Mouse (Mus musculus): ENCODE measurements around the gene Snap47. TPM values are rescaled to one million over a fixed set of nuclear protein-coding genes. Genes with fewer than 3 reads are reported as not detected.

Snap47 gene
- polyA plus RNA-seq, 1 experiment from 2014 or later = 157 TPM

DNA sequence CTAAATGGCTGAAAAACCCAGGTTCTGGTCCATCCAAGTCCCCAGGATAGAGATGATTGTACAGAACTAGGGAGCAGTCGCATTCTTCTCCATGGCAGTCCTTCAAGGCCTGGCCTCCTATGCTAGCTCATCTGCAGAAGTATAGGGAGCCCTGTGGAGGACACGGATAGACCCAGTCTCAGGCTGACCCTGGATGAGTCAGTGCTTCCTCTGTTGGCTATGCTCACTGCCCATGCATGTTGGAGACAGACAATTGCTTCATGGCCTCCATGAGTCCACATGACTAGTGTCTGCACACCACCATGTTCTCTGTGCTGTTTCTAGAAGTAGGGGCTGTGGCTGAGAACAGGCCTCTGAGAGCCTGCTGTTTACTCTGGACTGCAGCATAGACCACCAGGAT, 5.4 kb upstream of the Snap47 start:
- no peak overlapping the region for H3K4me3 ChIP-seq
- ATAC-seq (ENCODE audit: insufficient number of reproducible peaks, insufficient read depth, low FRiP score, low TSS enrichment) = no peak
- no peak overlapping the region for H3K9ac ChIP-seq
- H3K27ac ChIP-seq = no peak overlapping the region
- H3K4me1 ChIP-seq = peaks cover 8% of the 10 kb centered on the region
- 86% methylated on average over 2 of the region's 2 CpGs for WGBS
- H3K27me3 ChIP-seq = no peaks in the 10 kb centered on the region
- peaks cover 65% of the 10 kb centered on the region for H3K36me3 ChIP-seq
- H3K9me3 ChIP-seq = no peaks in the 10 kb centered on the region
- no peak overlapping the region for H3K4me2 ChIP-seq (replicated peaks)

DNA sequence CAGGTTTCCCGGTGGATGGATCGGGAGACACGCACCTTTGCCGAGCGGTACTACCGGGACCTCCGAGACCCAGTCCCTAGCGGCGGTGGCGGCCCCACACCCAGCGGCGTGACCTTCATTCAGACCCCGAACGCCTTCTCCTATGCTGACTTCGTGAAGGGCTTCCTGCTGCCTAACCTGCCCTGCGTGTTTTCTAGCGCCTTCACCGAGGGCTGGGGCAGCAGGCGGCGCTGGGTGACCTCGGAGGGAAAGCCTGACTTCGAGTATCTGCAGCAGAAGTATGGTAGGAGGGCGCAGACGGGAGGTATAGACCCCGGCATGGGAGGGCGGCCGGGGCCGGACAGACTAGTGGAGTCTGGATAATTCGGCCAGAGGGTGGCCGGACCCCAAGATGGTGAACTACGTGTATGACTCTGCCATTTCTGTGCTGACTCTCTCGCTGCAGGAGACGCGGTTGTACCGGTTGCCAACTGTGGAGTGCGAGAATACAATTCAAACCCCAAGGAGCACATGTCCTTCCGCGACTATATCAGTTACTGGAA, 685 bp downstream of the Snap47 start:
- peak overlapping the region; percentile 90 for H3K4me3 ChIP-seq
- H3K27me3 ChIP-seq = no peaks in the 10 kb centered on the region
- peak overlapping the region; percentile 82 for H3K9ac ChIP-seq
- H3K4me1 ChIP-seq = peaks cover 25% of the 10 kb centered on the region
- peak overlapping the region; percentile 83 for H3K27ac ChIP-seq
- no peaks in the 10 kb centered on the region for H3K9me3 ChIP-seq
- ATAC-seq (ENCODE audit: insufficient number of reproducible peaks, insufficient read depth, low FRiP score, low TSS enrichment) = peak; percentile 45; the same call in 1 of the 2 replicates
- peak overlapping the region; percentile 91 for H3K4me2 ChIP-seq (replicated peaks)
- under 1% methylated on average over 38 of the region's 38 CpGs for WGBS
- peaks cover 35% of the 10 kb centered on the region for H3K36me3 ChIP-seq

DNA sequence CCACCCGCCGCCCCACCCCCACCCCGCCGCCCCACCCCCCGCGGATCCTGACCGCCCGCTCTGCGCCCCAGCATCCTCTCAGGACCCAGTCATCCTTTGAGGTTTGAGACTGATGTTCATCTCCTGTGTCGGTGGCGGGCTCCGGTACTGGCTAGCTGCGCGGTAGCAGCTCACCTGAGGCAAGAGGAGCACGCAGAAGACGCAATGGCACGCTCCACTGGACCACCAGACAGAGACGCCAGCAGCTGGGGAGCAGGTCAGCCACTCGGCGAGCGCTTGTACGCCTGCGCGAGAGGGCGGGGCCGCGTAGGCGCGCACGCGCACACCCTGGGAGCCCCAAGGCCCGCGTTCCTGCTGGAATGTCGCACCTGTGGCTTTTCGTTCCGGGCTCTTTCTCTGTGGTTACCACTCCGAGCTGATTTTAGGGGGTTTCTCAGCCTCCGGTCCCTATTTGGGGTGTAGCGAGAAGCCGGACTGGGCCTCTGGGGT, 1.2 kb downstream of the Snap47 start, which contains the start of gene Jmjd4:
Jmjd4 (plus strand) TSS at position 305 of the 489 bp plus-strand sequence.
- Histone ChIP-seq H3K9me3 (no peaks in the 10 kb centered on the region), H3K4me2 (replicated peaks) (peak within 1 kb of the TSS; percentile 91), H3K9ac (peak within 1 kb of the TSS; percentile 82), H3K4me3 (peak within 1 kb of the TSS; percentile 90), H3K36me3 (peaks cover 35% of the 10 kb centered on the region), H3K4me1 (peaks cover 25% of the 10 kb centered on the region), H3K27me3 (no peaks in the 10 kb centered on the region), H3K27ac (peak within 1 kb of the TSS; percentile 83)
- ATAC-seq (ENCODE audit: insufficient number of reproducible peaks, insufficient read depth, low FRiP score, low TSS enrichment) = peak; percentile 91
- WGBS = under 1% methylated on average over 40 of the region's 40 CpGs

DNA sequence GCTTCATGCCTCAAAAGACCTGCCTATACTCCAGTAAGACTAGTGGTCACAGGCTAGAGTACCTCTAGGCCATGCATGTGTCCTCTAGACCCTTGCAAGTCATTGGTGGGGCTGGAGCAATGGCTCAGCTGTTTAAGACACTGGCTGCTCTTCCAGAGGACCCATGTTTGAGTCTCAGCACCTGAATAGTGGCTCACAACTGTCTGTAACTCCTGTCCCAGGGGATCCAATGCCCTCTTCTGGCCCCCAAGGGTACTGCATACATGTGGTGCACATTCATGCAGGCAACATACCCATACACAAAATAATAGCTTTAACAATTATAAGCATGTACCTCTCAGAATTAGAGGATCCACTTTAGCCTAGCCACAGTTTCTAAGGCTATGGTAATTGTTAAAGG, 7.9 kb downstream of the Snap47 start:
- H3K27me3 ChIP-seq = no peaks in the 10 kb centered on the region
- no peaks in the 10 kb centered on the region for H3K9me3 ChIP-seq
- no peak overlapping the region for H3K4me2 ChIP-seq (replicated peaks)
- H3K27ac ChIP-seq = no peak overlapping the region
- ATAC-seq (ENCODE audit: insufficient number of reproducible peaks, insufficient read depth, low FRiP score, low TSS enrichment) = no peak
- H3K9ac ChIP-seq = no peak overlapping the region
- H3K4me1 ChIP-seq = 0 out of 2 replicates have a peak, but pooled peaks cover under 1% of the 10 kb centered on the region
- H3K36me3 ChIP-seq = peaks cover 20% of the 10 kb centered on the region
- no peak overlapping the region for H3K4me3 ChIP-seq

DNA sequence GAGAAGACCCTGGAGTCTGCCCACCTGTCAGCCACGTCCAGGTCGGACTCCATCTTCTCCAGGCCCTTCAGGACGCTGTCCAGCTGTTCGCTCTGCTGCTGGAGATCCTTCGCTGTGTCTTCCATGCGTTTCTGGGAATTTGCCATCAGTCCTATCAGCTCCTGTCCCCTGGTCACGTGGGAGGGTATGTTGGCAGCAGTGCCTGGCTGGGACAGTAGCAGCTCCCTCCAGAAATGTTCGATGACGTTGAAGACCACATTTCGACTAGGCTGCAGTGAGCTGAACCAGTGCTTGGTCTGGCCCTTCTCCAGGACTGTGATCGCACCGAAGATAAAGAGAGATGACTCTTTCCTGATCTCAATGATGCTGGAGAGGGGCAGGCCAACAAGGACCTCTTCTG, 13.0 kb downstream of the Snap47 start:
- H3K4me2 ChIP-seq (replicated peaks) = no peak overlapping the region
- peaks cover 8% of the 10 kb centered on the region; the same call in 1 of the 2 replicates for H3K9me3 ChIP-seq
- ATAC-seq (ENCODE audit: insufficient number of reproducible peaks, insufficient read depth, low FRiP score, low TSS enrichment) = no peak
- H3K27ac ChIP-seq = no peak overlapping the region
- 92% methylated on average over 12 of the region's 12 CpGs for WGBS
- H3K9ac ChIP-seq = no peak overlapping the region
- peaks cover 43% of the 10 kb centered on the region for H3K36me3 ChIP-seq
- no peak overlapping the region for H3K4me3 ChIP-seq
- no peaks in the 10 kb centered on the region for H3K27me3 ChIP-seq
- no peaks in the 10 kb centered on the region for H3K4me1 ChIP-seq

DNA sequence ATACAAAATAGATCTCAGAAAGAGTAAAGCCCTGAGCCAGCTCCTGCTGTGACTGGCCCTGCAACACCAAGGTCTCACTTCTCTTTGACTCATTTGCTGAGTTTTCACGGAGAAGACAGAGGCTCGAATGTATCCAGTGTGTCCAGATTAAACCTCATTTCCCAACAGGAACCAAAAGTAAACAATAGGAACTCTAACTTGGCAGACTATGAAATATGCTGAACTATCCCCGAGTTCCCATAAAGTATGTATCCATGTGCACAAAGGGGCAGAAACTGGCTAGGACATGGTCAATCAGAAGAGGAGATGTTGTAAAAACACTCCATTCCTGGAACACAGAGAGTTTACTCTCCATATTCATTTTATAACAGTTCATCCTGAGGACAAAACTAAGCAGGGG, 18.7 kb downstream of the Snap47 start:
- no peak for ATAC-seq (ENCODE audit: insufficient number of reproducible peaks, insufficient read depth, low FRiP score, low TSS enrichment)

DNA sequence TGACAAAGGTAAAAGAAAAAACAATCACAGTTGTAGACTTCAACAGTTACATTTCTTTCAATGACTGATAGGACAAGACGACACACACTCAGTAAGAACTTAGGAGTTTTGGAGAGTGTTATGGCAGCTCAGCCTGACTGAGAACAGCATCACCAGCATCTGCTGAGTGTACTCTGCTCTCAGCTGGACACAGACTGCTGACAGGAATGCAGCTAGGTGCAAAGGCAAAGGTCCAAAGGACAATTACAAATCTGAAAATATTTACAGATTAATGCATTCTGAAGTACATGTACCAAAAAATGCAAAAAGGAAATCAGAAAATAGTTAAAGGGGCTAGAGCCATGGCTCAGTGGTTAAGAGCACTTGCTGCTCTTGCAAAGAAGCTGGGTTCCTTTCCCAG, 21.0 kb downstream of the Snap47 start:
- no peaks in the 10 kb centered on the region for H3K9me3 ChIP-seq
- H3K4me1 ChIP-seq = peaks cover 9% of the 10 kb centered on the region; the same call in 1 of the 2 replicates
- H3K36me3 ChIP-seq = peaks cover 70% of the 10 kb centered on the region
- 85% methylated on average over 1 of the region's 1 CpGs for WGBS
- no peak for ATAC-seq (ENCODE audit: insufficient number of reproducible peaks, insufficient read depth, low FRiP score, low TSS enrichment)
- H3K27me3 ChIP-seq = no peaks in the 10 kb centered on the region
- no peak overlapping the region for H3K4me3 ChIP-seq
- H3K4me2 ChIP-seq (replicated peaks) = no peak overlapping the region
- no peak overlapping the region for H3K9ac ChIP-seq
- H3K27ac ChIP-seq = no peak overlapping the region

More for the DNA sequence above, 18.7 kb downstream of the Snap47 start:
- Histone ChIP-seq H3K9me3 (peaks cover 8% of the 10 kb centered on the region; the same call in 1 of the 2 replicates), H3K4me2 (replicated peaks) (no peak overlapping the region), H3K27me3 (no peaks in the 10 kb centered on the region), H3K9ac (no peak overlapping the region), H3K27ac (no peak overlapping the region), H3K4me3 (no peak overlapping the region), H3K4me1 (no peaks in the 10 kb centered on the region), H3K36me3 (peaks cover 66% of the 10 kb centered on the region)
- WGBS = 75% methylated on average over 3 of the region's 3 CpGs

DNA sequence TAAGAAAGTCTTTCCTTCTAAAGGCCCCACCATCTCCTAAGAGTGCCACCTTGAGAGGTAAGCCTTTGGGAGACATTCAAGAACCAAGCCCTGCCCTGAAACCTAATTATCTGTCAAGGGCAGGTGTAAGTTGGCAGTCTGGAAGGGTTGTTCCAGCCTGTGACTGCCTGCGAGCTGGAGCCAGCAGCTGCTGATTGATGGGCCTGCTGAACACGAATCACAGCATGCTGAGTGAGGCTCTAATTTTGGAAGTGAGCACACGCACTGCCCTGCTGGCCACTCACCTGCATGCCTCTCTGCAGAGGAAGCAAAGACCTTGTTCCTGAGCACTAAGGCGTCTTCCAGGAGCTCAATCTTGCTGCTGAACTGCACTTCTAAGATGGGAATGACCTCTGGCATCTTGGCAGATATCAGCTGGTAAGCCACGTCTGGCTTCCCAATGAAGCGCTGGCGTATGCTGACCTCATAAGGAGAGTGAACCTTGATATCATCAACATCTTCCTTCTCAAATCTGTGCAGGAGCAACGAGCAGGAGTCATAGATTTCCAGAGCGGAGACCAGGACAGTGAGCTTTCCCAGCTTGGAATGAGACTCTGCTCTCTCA, 22.8 kb downstream of the Snap47 start:
- WGBS = 88% methylated on average over 9 of the region's 9 CpGs
- H3K36me3 ChIP-seq = peaks cover 66% of the 10 kb centered on the region
- no peak for ATAC-seq (ENCODE audit: insufficient number of reproducible peaks, insufficient read depth, low FRiP score, low TSS enrichment)
- H3K4me2 ChIP-seq (replicated peaks) = no peak overlapping the region
- no peak overlapping the region for H3K9ac ChIP-seq
- no peak overlapping the region for H3K27ac ChIP-seq
- H3K4me1 ChIP-seq = peaks cover 16% of the 10 kb centered on the region
- no peaks in the 10 kb centered on the region for H3K9me3 ChIP-seq
- no peaks in the 10 kb centered on the region for H3K27me3 ChIP-seq
- no peak overlapping the region for H3K4me3 ChIP-seq

DNA sequence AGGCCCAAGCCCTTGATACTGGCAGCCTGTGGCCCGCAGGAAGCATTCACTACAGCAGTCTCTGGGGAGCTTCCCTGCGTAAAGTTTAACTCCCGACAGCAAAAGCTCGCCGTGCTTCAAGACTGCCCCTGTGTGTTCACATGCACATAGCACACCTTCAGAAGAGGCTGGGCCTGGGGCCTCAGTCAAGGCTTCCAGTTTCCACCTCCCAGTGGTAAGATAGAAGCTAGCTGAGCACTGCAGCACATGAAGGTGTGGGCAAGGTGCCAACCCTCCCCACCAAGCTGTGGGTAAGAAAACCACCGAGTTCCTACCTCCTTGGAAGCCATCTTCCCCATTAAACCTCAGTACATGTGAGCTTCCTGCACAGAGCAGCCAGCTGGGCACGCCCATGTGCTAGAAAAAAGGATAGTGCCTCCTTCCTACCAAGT, 25.3 kb downstream of the Snap47 start:
- Histone ChIP-seq H3K27ac (0 out of 2 replicates have a peak overlapping the region, but pooled peaks have one; percentile 11), H3K9me3 (no peaks in the 10 kb centered on the region), H3K4me3 (no peak overlapping the region), H3K4me1 (peaks cover 21% of the 10 kb centered on the region), H3K27me3 (no peaks in the 10 kb centered on the region), H3K4me2 (replicated peaks) (no peak overlapping the region), H3K36me3 (peaks cover 65% of the 10 kb centered on the region), H3K9ac (no peak overlapping the region)
- 50% methylated on average over 7 of the region's 7 CpGs for WGBS
- ATAC-seq (ENCODE audit: insufficient number of reproducible peaks, insufficient read depth, low FRiP score, low TSS enrichment) = no peak

DNA sequence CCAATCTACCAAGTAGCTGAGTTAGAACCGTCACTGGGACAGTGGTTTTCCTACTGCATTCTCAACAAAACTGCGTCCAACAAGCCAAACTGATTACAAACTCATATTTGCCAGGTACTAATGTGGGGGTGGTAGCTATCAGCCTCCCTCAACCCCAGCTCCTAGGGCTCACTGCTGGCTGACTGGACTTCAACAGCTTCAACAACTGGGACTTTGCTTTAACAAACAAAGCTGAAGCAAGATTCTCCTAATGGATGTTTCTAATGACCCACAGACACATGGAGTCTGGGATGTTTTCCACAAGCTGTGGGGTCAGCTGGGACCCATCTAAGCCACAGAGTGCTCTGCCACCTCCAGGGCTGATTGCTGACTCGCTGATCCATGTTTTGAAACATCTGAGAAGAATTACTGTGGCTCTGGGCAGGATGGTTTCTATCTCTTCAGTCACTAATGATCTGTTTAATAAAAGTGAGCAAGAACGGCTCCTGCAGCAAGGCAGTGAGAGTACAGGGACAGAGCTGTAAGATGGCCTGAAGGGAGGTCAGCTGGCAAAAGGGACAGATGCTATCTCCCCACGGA, 27.9 kb downstream of the Snap47 start:
- H3K36me3 ChIP-seq = peaks cover 66% of the 10 kb centered on the region
- H3K9ac ChIP-seq = no peak overlapping the region; the same call in 1 of the 2 replicates
- no peak for ATAC-seq (ENCODE audit: insufficient number of reproducible peaks, insufficient read depth, low FRiP score, low TSS enrichment)
- H3K4me1 ChIP-seq = peaks cover 40% of the 10 kb centered on the region
- H3K27me3 ChIP-seq = no peaks in the 10 kb centered on the region
- H3K4me2 ChIP-seq (replicated peaks) = no peak overlapping the region
- WGBS = 53% methylated on average over 5 of the region's 5 CpGs
- peak overlapping the region; percentile 52; the same call in 1 of the 2 replicates for H3K27ac ChIP-seq
- H3K4me3 ChIP-seq = no peak overlapping the region
- no peaks in the 10 kb centered on the region for H3K9me3 ChIP-seq

DNA sequence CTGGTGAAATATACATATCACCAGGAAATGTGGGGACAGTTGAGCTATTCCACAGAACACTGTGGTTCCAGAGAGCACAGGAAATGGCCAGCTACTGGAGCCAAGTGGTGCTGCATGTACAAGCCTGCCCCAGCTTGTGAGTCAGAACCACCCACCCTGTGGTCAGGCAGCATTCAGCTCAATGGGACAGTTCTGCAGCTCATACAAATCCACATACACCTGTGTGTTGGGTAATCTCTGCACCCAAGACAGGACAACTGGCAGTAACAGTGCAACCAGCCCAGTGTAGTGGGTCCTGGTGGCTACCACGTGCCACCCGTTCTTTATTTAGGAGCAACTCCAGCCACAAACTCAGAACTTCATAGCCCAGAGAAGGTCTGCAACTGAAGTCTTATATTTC, 29.0 kb downstream of the Snap47 start:
- no peak overlapping the region for H3K4me2 ChIP-seq (replicated peaks)
- H3K4me1 ChIP-seq = peaks cover 41% of the 10 kb centered on the region
- H3K27me3 ChIP-seq = no peaks in the 10 kb centered on the region
- 95% methylated on average over 2 of the region's 2 CpGs for WGBS
- H3K9me3 ChIP-seq = no peaks in the 10 kb centered on the region
- no peak overlapping the region for H3K9ac ChIP-seq
- ATAC-seq (ENCODE audit: insufficient number of reproducible peaks, insufficient read depth, low FRiP score, low TSS enrichment) = no peak
- H3K36me3 ChIP-seq = peaks cover 59% of the 10 kb centered on the region
- no peak overlapping the region for H3K4me3 ChIP-seq
- no peak overlapping the region for H3K27ac ChIP-seq

DNA sequence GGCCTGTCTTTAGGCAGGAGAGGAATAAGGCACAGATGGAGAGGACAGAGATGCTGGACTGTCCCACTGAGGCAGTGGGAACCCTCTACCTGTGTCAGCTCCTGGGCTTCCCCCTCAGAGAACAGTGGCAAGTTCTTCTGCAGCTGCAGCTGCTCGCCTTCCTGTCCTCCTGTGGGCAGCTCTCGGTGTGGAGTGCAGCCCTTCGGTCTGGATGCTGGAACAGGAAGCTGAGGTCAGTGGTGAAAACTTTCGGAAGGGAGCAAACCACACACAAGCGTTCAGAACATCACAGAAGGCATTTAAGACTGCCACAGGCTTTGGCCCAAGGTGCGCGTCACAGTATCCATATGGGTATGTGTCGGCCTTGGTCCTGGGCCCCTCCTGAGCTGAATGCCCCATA, 29.6 kb downstream of the Snap47 start:
- Histone ChIP-seq H3K4me2 (replicated peaks) (no peak overlapping the region), H3K4me3 (no peak overlapping the region), H3K27ac (no peak overlapping the region), H3K27me3 (no peaks in the 10 kb centered on the region), H3K36me3 (peaks cover 53% of the 10 kb centered on the region), H3K4me1 (peaks cover 41% of the 10 kb centered on the region), H3K9ac (no peak overlapping the region), H3K9me3 (no peaks in the 10 kb centered on the region)
- WGBS = 80% methylated on average over 8 of the region's 8 CpGs
- ATAC-seq (ENCODE audit: insufficient number of reproducible peaks, insufficient read depth, low FRiP score, low TSS enrichment) = no peak
